Mouse (Mus musculus) v-Abl transformed pro-B cells (cell line): Measurements from ENCODE around the gene Kcnma1.

ENCODE experiments used
- in situ Hi-C, 2 experiments: fragments of 400-800 bp; cut with MboI; formaldehyde crosslinking; loops; one replicate each; pipeline ENCODE4 v1.15.1; 2025; ENCODE audit not compliant: unreplicated experiment in 2 of 2

Gene Kcnma1

GRCm38 (mm10) chr14:23791261-23791691 lies 223.0 kb downstream of the Kcnma1 start:
- in situ Hi-C loops, result no loop called here

GRCm38 (mm10) chr14:23786687-23787073 lies 227.6 kb downstream of the Kcnma1 start:
- in situ Hi-C loops, result no loop called here

- in situ Hi-C loops, result no loop called here
Measured at GRCm38 (mm10) chr14:23785921-23786686, 228.2 kb downstream of the Kcnma1 start.

GRCm38 (mm10) chr14:23782845-23783609 lies 231.3 kb downstream of the Kcnma1 start:
- in situ Hi-C loops, result no loop called here

- in situ Hi-C loops, result no loop called here
Measured at GRCm38 (mm10) chr14:23774542-23774941, 239.7 kb downstream of the Kcnma1 start.

GRCm38 (mm10) chr14:23772685-23773084 lies 241.6 kb downstream of the Kcnma1 start:
- in situ Hi-C loops, result no loop called here

GRCm38 (mm10) chr14:23771794-23772193 lies 242.5 kb downstream of the Kcnma1 start:
- in situ Hi-C loops, result no loop called here

- in situ Hi-C loops, result no loop called here
Measured at GRCm38 (mm10) chr14:23762471-23762870, 251.8 kb downstream of the Kcnma1 start.

GRCm38 (mm10) chr14:23759626-23760025 lies 254.7 kb downstream of the Kcnma1 start:
- in situ Hi-C loops, result no loop called here

GRCm38 (mm10) chr14:23758421-23758820 lies 255.9 kb downstream of the Kcnma1 start:
- in situ Hi-C loops, result no loop called here

- in situ Hi-C loops, result no loop called here
Measured at GRCm38 (mm10) chr14:23748011-23748410, 266.3 kb downstream of the Kcnma1 start.

GRCm38 (mm10) chr14:23746976-23747375 lies 267.3 kb downstream of the Kcnma1 start:
- in situ Hi-C loops, result no loop called here

- in situ Hi-C loops, result no loop called here
Measured at GRCm38 (mm10) chr14:23741531-23741930, 272.8 kb downstream of the Kcnma1 start.

GRCm38 (mm10) chr14:23734200-23734599 lies 280.1 kb downstream of the Kcnma1 start:
- in situ Hi-C loops, result no loop called here

- in situ Hi-C loops, result no loop called here
Measured at GRCm38 (mm10) chr14:23729377-23729776, 284.9 kb downstream of the Kcnma1 start.

- in situ Hi-C loops, result no loop called here
Measured at GRCm38 (mm10) chr14:23723701-23724430, 290.4 kb downstream of the Kcnma1 start.

- in situ Hi-C loops, result no loop called here
Measured at GRCm38 (mm10) chr14:23719246-23719645, 295.0 kb downstream of the Kcnma1 start.

- in situ Hi-C loops, result no loop called here
Measured at GRCm38 (mm10) chr14:23718667-23719066, 295.6 kb downstream of the Kcnma1 start.

GRCm38 (mm10) chr14:23714396-23715131 lies 299.7 kb downstream of the Kcnma1 start:
- in situ Hi-C loops, result no loop called here

GRCm38 (mm10) chr14:23712891-23713290 lies 301.4 kb downstream of the Kcnma1 start:
- in situ Hi-C loops, result no loop called here
